Mouse (Mus musculus) liver, embryonic 14.5 days (tissue): Measurements from ENCODE around the gene Snx21.

Source experiments
- CTCF ChIP-seq: IDR thresholded peaks from 2 replicates; pipeline ENCODE4 v1.5.1; 2016; ENCODE audit warnings: antibody characterized with exemption, low read depth, control low read depth
- EP300 ChIP-seq: IDR thresholded peaks from 2 replicates; pipeline ENCODE4 v1.6.1; 2016; ENCODE audit warnings: antibody characterized with exemption, low read depth

DNA sequence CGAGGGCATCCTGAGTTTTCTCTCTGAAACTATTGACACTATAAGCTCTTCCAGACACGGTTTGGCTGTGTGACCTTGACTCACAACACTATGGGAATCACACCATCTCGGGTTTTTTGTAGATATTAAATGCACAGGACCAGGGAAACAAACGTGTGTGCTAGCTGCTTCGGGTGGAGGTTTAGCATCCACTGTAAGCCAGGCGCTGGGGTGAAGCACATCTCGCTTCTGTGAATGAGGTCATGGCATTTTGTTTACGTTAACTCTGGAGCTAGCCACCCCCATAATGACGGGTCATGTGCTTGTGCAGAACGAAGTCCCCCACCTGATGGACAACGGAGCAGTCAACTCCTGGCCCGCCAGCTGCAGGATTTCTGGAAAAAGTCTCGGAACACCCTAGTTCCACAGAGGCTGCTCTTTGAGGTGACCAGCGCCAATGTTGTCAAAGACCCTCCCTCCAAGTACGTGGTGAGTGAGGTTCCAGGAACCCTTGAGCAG, 814 bp downstream of the Snx21 start:
- TF ChIP-seq EP300 (no peak), CTCF (no peak)
